Mouse (Mus musculus) MEL (cell line): ENCODE data around the gene Myg1. TPM values are rescaled to one million over a fixed set of nuclear protein-coding genes. Genes with fewer than 3 reads are reported as not detected.

Experiments
- DNase-seq: peaks from one replicate; pipeline ENCODE4 v3.0.0; 2011; ENCODE audit warnings: low read depth, low spot score
- H3K27ac ChIP-seq: 2 replicates; pipeline ENCODE4 v1.5.1; 2012; ENCODE audit warnings: low read depth, mild to moderate bottlenecking, control low read depth, low read length, moderate library complexity; ENCODE audit not compliant: control insufficient read depth
- H3K27me3 ChIP-seq, 2 experiments: fragments of 150-350 bp in 1 of 2; sonication (generic) in 1 of 2; 2 replicates each; pipeline ENCODE4 v1.6.1; 2012; ENCODE audit warnings: low read length in 2 of 2, mild to moderate bottlenecking in 2 of 2, improper control_type of control experiment in 1 of 2, moderate library complexity in 1 of 2; ENCODE audit not compliant: insufficient read depth in 2 of 2, control insufficient read depth in 1 of 2
- H3K36me3 ChIP-seq, 2 experiments: 2 replicates each; pipeline ENCODE4 v1.6.1; 2012 to 2014; ENCODE audit warnings: low read length in 2 of 2, improper control_type of control experiment in 1 of 2, inconsistent platforms in 1 of 2, mild to moderate bottlenecking in 1 of 2; ENCODE audit not compliant: insufficient read depth in 2 of 2, control insufficient read depth in 1 of 2
- H3K4me1 ChIP-seq, 2 experiments: fragments of 150-350 bp in 1 of 2; sonication (generic) in 1 of 2; 2 replicates each; pipeline ENCODE4 v1.6.1; 2012; ENCODE audit warnings: low read length in 2 of 2, improper control_type of control experiment in 1 of 2, mild to moderate bottlenecking in 1 of 2; ENCODE audit not compliant: insufficient read depth in 2 of 2, control insufficient read depth in 1 of 2
- H3K4me3 ChIP-seq, 2 experiments: fragments of 150-350 bp in 1 of 2; sonication (generic) in 1 of 2; 2 replicates each; pipeline ENCODE4 v1.5.1; 2012; ENCODE audit warnings: low read depth in 2 of 2, low read length in 2 of 2, mild to moderate bottlenecking in 2 of 2, moderate library complexity in 2 of 2, control low read depth in 1 of 2, improper control_type of control experiment in 1 of 2; ENCODE audit not compliant: control insufficient read depth in 1 of 2, insufficient read depth in 1 of 2
- H3K79me2 ChIP-seq: 2 replicates; pipeline ENCODE4 v1.6.1; 2012; ENCODE audit warnings: mild to moderate bottlenecking, low read length, moderate library complexity; ENCODE audit not compliant: control insufficient read depth, poor library complexity, insufficient read depth
- H3K9ac ChIP-seq: 2 replicates; pipeline ENCODE4 v1.6.1; 2012; ENCODE audit warnings: low read depth, mild to moderate bottlenecking, control low read depth, low read length, moderate library complexity; ENCODE audit not compliant: control insufficient read depth, poor library complexity, severe bottlenecking
- H3K9me3 ChIP-seq: fragments of 150-350 bp; sonication (generic); replicated peaks from 2 replicates; pipeline ENCODE4 v1.6.1; 2012; ENCODE audit warnings: mild to moderate bottlenecking, low read length, improper control_type of control experiment, moderate library complexity; ENCODE audit not compliant: insufficient read depth
- BHLHE40 ChIP-seq: IDR thresholded peaks from 2 replicates; pipeline ENCODE4 v1.6.1; 2012; ENCODE audit warnings: low read depth, mild to moderate bottlenecking, inconsistent platforms, low read length, improper control_type of control experiment, borderline replicate concordance
- CHD2 ChIP-seq: IDR thresholded peaks from 2 replicates; pipeline ENCODE4 v1.6.1; 2011; ENCODE audit warnings: low read length, improper control_type of control experiment
- CTCF ChIP-seq, 3 experiments: IDR thresholded peaks in 2 of 3; conservative IDR thresholded peaks in 1 of 3; 2 replicates each; pipeline ENCODE4 v1.5.1; 2011 to 2012; ENCODE audit warnings: low read length in 3 of 3, low read depth in 2 of 3, mild to moderate bottlenecking in 2 of 3, improper control_type of control experiment in 1 of 3, inconsistent platforms in 1 of 3, mixed read lengths in 1 of 3, moderate library complexity in 1 of 3; ENCODE audit not compliant: control insufficient read depth in 1 of 3, insufficient read depth in 1 of 3, poor library complexity in 1 of 3, severe bottlenecking in 1 of 3
- ELF1 ChIP-seq: IDR thresholded peaks from 2 replicates; pipeline ENCODE4 v1.6.1; 2014; ENCODE audit warnings: low read depth, mild to moderate bottlenecking, inconsistent platforms, low read length, improper control_type of control experiment, moderate library complexity
- EP300 ChIP-seq, 2 experiments: IDR thresholded peaks; 2 replicates each; pipeline ENCODE4 v1.6.1; 2011; ENCODE audit warnings: improper control_type of control experiment in 2 of 2, low read length in 2 of 2, low read depth in 1 of 2, mild to moderate bottlenecking in 1 of 2
- GABPA ChIP-seq: IDR thresholded peaks from 2 replicates; pipeline ENCODE4 v1.6.1; 2012; ENCODE audit warnings: low read depth, mild to moderate bottlenecking, inconsistent platforms, low read length, improper control_type of control experiment, moderate library complexity
- GATA1 ChIP-seq: IDR thresholded peaks from 2 replicates; pipeline ENCODE4 v1.6.1; 2011; ENCODE audit warnings: low read depth, low read length, improper control_type of control experiment
- JUND ChIP-seq: IDR thresholded peaks from 2 replicates; pipeline ENCODE4 v1.6.1; 2011; ENCODE audit warnings: low read depth, mild to moderate bottlenecking, improper control_type of control experiment, low read length
- MAFK ChIP-seq: IDR thresholded peaks from 2 replicates; pipeline ENCODE4 v1.6.1; 2011; ENCODE audit warnings: low read depth, mild to moderate bottlenecking, low read length, improper control_type of control experiment, borderline replicate concordance
- MAX ChIP-seq: IDR thresholded peaks from 2 replicates; pipeline ENCODE4 v1.6.1; 2011; ENCODE audit warnings: low read length, improper control_type of control experiment
- MAZ ChIP-seq: IDR thresholded peaks from 2 replicates; pipeline ENCODE4 v1.6.1; 2012; ENCODE audit warnings: low read depth, mild to moderate bottlenecking, inconsistent platforms, low read length, improper control_type of control experiment
- MYC ChIP-seq: IDR thresholded peaks from 2 replicates; pipeline ENCODE4 v1.6.1; 2011; ENCODE audit warnings: low read depth, mild to moderate bottlenecking, low read length, improper control_type of control experiment, moderate library complexity
- NRF1 ChIP-seq: IDR thresholded peaks from 2 replicates; pipeline ENCODE4 v1.6.1; 2014; ENCODE audit warnings: low read depth, mild to moderate bottlenecking, inconsistent platforms, low read length, improper control_type of control experiment, moderate library complexity; ENCODE audit not compliant: poor library complexity, insufficient read depth, severe bottlenecking
- POLR2AphosphoS2 ChIP-seq: IDR thresholded peaks from 2 replicates; pipeline ENCODE4 v1.6.1; 2011; ENCODE audit warnings: low read length, improper control_type of control experiment
- POLR2AphosphoS5 ChIP-seq: IDR thresholded peaks from 2 replicates; pipeline ENCODE4 v1.6.1; 2012; ENCODE audit warnings: low read depth, borderline replicate concordance, mild to moderate bottlenecking, inconsistent platforms, low read length, moderate library complexity, mixed read lengths
- SMC3 ChIP-seq: IDR thresholded peaks from 2 replicates; pipeline ENCODE4 v1.6.1; 2011; ENCODE audit warnings: low read depth, low read length, improper control_type of control experiment
- TBP ChIP-seq: IDR thresholded peaks from 2 replicates; pipeline ENCODE4 v1.8.0; 2011; ENCODE audit warnings: low read depth, low read length, improper control_type of control experiment
- USF2 ChIP-seq, 2 experiments: IDR thresholded peaks; 2 replicates each; pipeline ENCODE4 v1.6.1; 2011 to 2012; ENCODE audit warnings: improper control_type of control experiment in 2 of 2, low read length in 2 of 2, borderline replicate concordance in 1 of 2, inconsistent platforms in 1 of 2, low read depth in 1 of 2, mild to moderate bottlenecking in 1 of 2; ENCODE audit not compliant: insufficient read depth in 1 of 2
- ZC3H11A ChIP-seq: IDR thresholded peaks from 2 replicates; pipeline ENCODE4 v1.6.1; 2012; ENCODE audit warnings: low read depth, mild to moderate bottlenecking, inconsistent platforms, low read length, improper control_type of control experiment
- ZKSCAN1 ChIP-seq: IDR thresholded peaks from 2 replicates; pipeline ENCODE4 v1.6.1; 2012; ENCODE audit warnings: low read depth, mild to moderate bottlenecking, inconsistent platforms, low read length, improper control_type of control experiment, moderate library complexity
- ZMIZ1 ChIP-seq: IDR thresholded peaks from 2 replicates; pipeline ENCODE4 v1.6.1; 2012; ENCODE audit warnings: low read depth, mild to moderate bottlenecking, inconsistent platforms, low read length, improper control_type of control experiment, moderate library complexity
- polyA plus RNA-seq, 2 experiments: library from polyadenylated mRNA; stranded (reverse) in 1 of 2; unstranded in 1 of 2; fragments of >175 nt in 1 of 2; fragments of >200 nt in 1 of 2; gene quantifications; 2 replicates each; pipeline versions ENCODE4 v1.2.1 to v1.2.4; 2012; ENCODE audit warnings: low replicate concordance in 2 of 2, low read depth in 1 of 2; ENCODE audit not compliant: insufficient read length in 2 of 2, insufficient read depth in 1 of 2, missing spikeins in 1 of 2
- total RNA-seq: library from RNA; depleted of rRNA; stranded (reverse); fragments of 300-350 nt; gene quantifications from 2 replicates; pipeline ENCODE4 v1.2.3, GENCODE M21; 2012

Myg1 gene
- total and polyA plus RNA-seq, 3 experiments, result 135 to 292 (median 140) TPM

DNA sequence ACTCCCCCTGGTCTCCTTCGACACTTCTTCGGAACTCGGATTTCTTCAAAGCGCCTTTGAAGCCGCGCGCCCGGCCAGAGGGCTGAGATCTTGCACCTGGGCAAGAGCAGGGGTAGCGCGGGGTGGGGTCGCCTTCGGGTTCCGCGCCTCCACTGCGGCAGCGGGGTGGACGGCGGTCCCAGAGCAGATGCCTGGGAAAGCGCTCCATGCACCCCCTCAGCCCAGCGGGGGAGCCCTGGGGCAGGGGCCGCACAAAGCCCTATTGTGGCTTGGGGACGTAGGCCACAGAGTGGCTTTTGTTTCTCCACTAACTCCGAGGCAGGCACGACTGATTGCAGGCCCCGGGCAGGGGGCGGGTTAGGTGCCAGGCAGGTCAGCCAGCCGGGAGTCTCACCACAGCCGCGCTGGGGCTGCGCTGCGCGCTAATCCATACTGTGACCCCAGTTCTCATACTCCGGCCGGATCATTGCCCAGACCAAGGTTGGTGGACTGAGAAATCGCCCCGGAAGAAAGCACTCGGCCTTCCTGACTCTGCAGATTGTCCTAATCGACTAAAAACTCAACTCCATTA lies 24.4 kb downstream of the Myg1 start:
- no peak for DNase-seq
- H3K9me3 ChIP-seq, result no peaks in the 10 kb centered on the region
- H3K4me1 ChIP-seq, result peaks cover 0 to 4% of the 10 kb centered on the region in 2 experiments; a peak in 2 of 4 replicates
- no peak for TF ChIP-seq MYC
- TF ChIP-seq ZMIZ1, result no peak
- TF ChIP-seq GATA1, result no peak
- TF ChIP-seq CHD2, result no peak
- no peak for TF ChIP-seq JUND
- H3K79me2 ChIP-seq, result no peaks in the 10 kb centered on the region
- H3K36me3 ChIP-seq, result no peaks in the 10 kb centered on the region
- no peak overlapping the region for H3K4me3 ChIP-seq
- H3K9ac ChIP-seq, result no peak overlapping the region
- H3K27ac ChIP-seq, result no peak overlapping the region
- H3K27me3 ChIP-seq, result peaks cover 8 to 10% of the 10 kb centered on the region in 2 experiments; a peak in 3 of 4 replicates

DNA sequence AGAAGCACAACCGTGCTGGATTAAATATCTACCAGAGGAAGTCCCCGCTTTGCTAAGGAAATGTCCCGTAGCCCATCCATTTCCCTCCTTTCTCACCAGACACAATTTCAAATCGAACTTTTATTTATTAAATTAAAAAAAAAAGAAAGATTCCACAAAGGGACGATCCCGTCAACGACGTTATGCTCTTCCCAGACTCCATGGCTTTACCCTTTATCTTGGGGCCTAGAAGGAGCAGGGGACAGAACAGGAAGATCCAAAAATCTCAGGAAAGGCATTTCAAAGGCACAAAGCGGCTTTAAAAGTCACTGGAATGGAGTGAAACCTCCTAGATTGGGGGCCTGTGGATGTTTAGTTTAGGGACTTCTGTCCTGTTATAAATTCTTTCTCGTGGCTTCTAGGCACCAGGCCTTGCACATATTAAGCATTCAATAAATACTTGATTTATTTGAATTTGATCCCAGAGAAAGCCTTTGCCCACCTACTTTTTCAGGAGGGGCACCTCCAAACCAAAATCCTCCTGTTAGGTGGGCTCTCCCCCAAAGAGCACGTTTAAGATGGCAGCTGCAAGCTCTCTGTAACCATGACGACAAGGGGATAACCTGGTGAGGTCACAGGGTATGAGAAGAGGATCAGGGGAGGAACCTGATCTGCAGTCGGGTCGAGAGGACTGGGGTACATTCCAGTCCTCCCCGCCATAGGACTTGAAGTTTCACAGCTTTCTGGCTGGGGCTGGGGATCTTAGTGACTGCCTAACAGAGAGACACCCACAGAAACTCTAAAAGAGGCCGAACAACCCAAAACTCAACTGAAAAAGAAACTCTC lies 25.2 kb downstream of the Myg1 start:
- Histone ChIP-seq H3K27ac (no peak overlapping the region), H3K27me3 (peaks cover 8 to 10% of the 10 kb centered on the region in 2 experiments; a peak in 3 of 4 replicates)
- TF ChIP-seq ZC3H11A, result no peak
- no peak for TF ChIP-seq MYC
- TF ChIP-seq MAFK, result no peak
- no peak for TF ChIP-seq NRF1
- no peak for TF ChIP-seq MAX
- no peak for TF ChIP-seq EP300 (IDR thresholded peaks at IDR 0.05; ENCODE audit: low read depth in 1 of 2, low read length in 2 of 2)
- TF ChIP-seq MAZ, result no peak
- no peak for TF ChIP-seq CTCF (IDR thresholded peaks at IDR 0.05 in 2 of 3, conservative IDR thresholded peaks at IDR 0.05 in 1 of 3; ENCODE audit: control insufficient read depth in 1 of 3, insufficient read depth in 1 of 3, low read depth in 2 of 3, low read length in 3 of 3, poor library complexity in 1 of 3, severe bottlenecking in 1 of 3)
- TF ChIP-seq CHD2, result no peak
- TF ChIP-seq, all 39 proteins: peak for 0
- H3K9ac ChIP-seq, result no peak overlapping the region
- H3K79me2 ChIP-seq, result no peaks in the 10 kb centered on the region
- DNase-seq, result no peak
- H3K4me3 ChIP-seq, result no peak overlapping the region
- H3K4me1 ChIP-seq, result no peaks in the 10 kb centered on the region
- no peaks in the 10 kb centered on the region for H3K9me3 ChIP-seq
- no peaks in the 10 kb centered on the region for H3K36me3 ChIP-seq

DNA sequence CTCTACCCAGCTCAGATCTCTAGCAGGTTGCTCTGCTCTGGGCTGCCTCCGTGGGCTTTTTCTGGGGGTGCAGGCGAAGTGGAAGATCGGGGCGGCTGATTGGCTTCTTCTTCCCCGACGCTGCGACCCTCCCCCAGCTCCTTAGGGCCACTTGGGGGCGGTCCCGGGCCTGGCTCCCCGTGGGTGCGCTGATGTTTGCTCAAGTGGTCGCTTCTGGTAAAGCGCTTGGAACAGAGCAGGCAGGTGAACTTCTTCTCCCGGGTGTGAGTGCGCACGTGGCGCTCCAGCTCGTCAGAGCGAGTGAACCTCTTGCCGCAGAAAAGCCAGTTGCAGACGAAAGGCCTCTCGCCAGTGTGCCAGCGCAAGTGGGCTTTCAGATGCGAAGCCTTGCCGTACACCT lies 26.6 kb downstream of the Myg1 start:
- Histone ChIP-seq H3K4me3 (no peak overlapping the region), H3K9ac (no peak overlapping the region), H3K9me3 (no peaks in the 10 kb centered on the region), H3K4me1 (no peaks in the 10 kb centered on the region), H3K36me3 (no peaks in the 10 kb centered on the region), H3K27ac (no peak overlapping the region), H3K27me3 (peaks cover 10 to 13% of the 10 kb centered on the region in 2 experiments; a peak in 3 of 4 replicates), H3K79me2 (no peaks in the 10 kb centered on the region)
- TF ChIP-seq SMC3 (no peak), EP300 (IDR thresholded peaks at IDR 0.05; ENCODE audit: low read depth in 1 of 2, low read length in 2 of 2) (no peak), BHLHE40 (no peak), TBP (no peak), GABPA (no peak), ZKSCAN1 (no peak), MAZ (no peak), ZMIZ1 (no peak), MAX (no peak), CTCF (IDR thresholded peaks at IDR 0.05 in 2 of 3, conservative IDR thresholded peaks at IDR 0.05 in 1 of 3; ENCODE audit: control insufficient read depth in 1 of 3, insufficient read depth in 1 of 3, low read depth in 2 of 3, low read length in 3 of 3, poor library complexity in 1 of 3, severe bottlenecking in 1 of 3) (no peak), ZC3H11A (no peak), ELF1 (no peak), CHD2 (no peak), POLR2AphosphoS5 (no peak), USF2 (IDR thresholded peaks at IDR 0.05; ENCODE audit: borderline replicate concordance in 1 of 2, insufficient read depth in 1 of 2, low read depth in 1 of 2, low read length in 2 of 2) (no peak), GATA1 (no peak), POLR2AphosphoS2 (no peak)
- no peak for DNase-seq
